Mouse (Mus musculus): ENCODE data around the gene Zbtb43. TPM values are rescaled to one million over a fixed set of nuclear protein-coding genes. Genes with fewer than 3 reads are reported as not detected.

The Zbtb43 gene
- polyA plus RNA-seq, 1 experiment from 2014 or later: 26.0 TPM

- WGBS: 90% methylated on average over 11 of the region's 11 CpGs
- H3K27ac ChIP-seq (ENCODE audit: low read length): no peak overlapping the region
- no peaks in the 10 kb centered on the region for H3K27me3 ChIP-seq (ENCODE audit: control insufficient read depth, insufficient read depth, low read depth, low read length)
- ATAC-seq: no peak
- no peak overlapping the region for H3K4me2 ChIP-seq (ENCODE audit: low read length)
- 0 out of 2 replicates have a peak, but pooled peaks cover 3% of the 10 kb centered on the region for H3K4me1 ChIP-seq (ENCODE audit: control insufficient read depth, insufficient read depth, low read length)
- no peak overlapping the region for H3K9ac ChIP-seq (ENCODE audit: low read depth, low read length)
- no peak overlapping the region for H3K4me3 ChIP-seq (ENCODE audit: low read depth, low read length)
- H3K36me3 ChIP-seq (ENCODE audit: control insufficient read depth, insufficient read depth, low read length): peaks cover 2% of the 10 kb centered on the region; the same call in 1 of the 2 replicates
- H3K9me3 ChIP-seq (replicated peaks; ENCODE audit: control insufficient read depth, low read length, poor library complexity, severe bottlenecking): no peaks in the 10 kb centered on the region
Measured at GRCm38 (mm10) chr2:33451038-33451978, 17.1 kb downstream of the Zbtb43 start.

GRCm38 (mm10) chr2:33449119-33449873, 19.1 kb downstream of the Zbtb43 start:
- no peak overlapping the region for H3K4me2 ChIP-seq (ENCODE audit: low read length)
- no peak overlapping the region for H3K27ac ChIP-seq (ENCODE audit: low read length)
- peaks cover 2% of the 10 kb centered on the region; the same call in 1 of the 2 replicates for H3K36me3 ChIP-seq (ENCODE audit: control insufficient read depth, insufficient read depth, low read length)
- H3K9ac ChIP-seq (ENCODE audit: low read depth, low read length): no peak overlapping the region
- WGBS: 92% methylated on average over 22 of the region's 22 CpGs
- no peaks in the 10 kb centered on the region for H3K9me3 ChIP-seq (replicated peaks; ENCODE audit: control insufficient read depth, low read length, poor library complexity, severe bottlenecking)
- H3K27me3 ChIP-seq (ENCODE audit: control insufficient read depth, insufficient read depth, low read depth, low read length): no peaks in the 10 kb centered on the region
- H3K4me1 ChIP-seq (ENCODE audit: control insufficient read depth, insufficient read depth, low read length): 0 out of 2 replicates have a peak, but pooled peaks cover 3% of the 10 kb centered on the region
- no peak for ATAC-seq
- H3K4me3 ChIP-seq (ENCODE audit: low read depth, low read length): no peak overlapping the region

GRCm38 (mm10) chr2:33446796-33447195, 21.6 kb downstream of the Zbtb43 start:
- H3K9me3 ChIP-seq (replicated peaks; ENCODE audit: control insufficient read depth, low read length, poor library complexity, severe bottlenecking): no peaks in the 10 kb centered on the region
- WGBS: 60% methylated on average over 1 of the region's 1 CpGs
- ATAC-seq: no peak
- peaks cover 2% of the 10 kb centered on the region; the same call in 1 of the 2 replicates for H3K36me3 ChIP-seq (ENCODE audit: control insufficient read depth, insufficient read depth, low read length)
- no peak overlapping the region for H3K9ac ChIP-seq (ENCODE audit: low read depth, low read length)
- H3K4me2 ChIP-seq (ENCODE audit: low read length): no peak overlapping the region
- no peak overlapping the region for H3K27ac ChIP-seq (ENCODE audit: low read length)
- no peaks in the 10 kb centered on the region for H3K27me3 ChIP-seq (ENCODE audit: control insufficient read depth, insufficient read depth, low read depth, low read length)
- no peak overlapping the region for H3K4me3 ChIP-seq (ENCODE audit: low read depth, low read length)
- H3K4me1 ChIP-seq (ENCODE audit: control insufficient read depth, insufficient read depth, low read length): no peaks in the 10 kb centered on the region

GRCm38 (mm10) chr2:33445741-33446140, 22.6 kb downstream of the Zbtb43 start:
- Histone ChIP-seq H3K4me2 (ENCODE audit: low read length) (no peak overlapping the region), H3K36me3 (ENCODE audit: control insufficient read depth, insufficient read depth, low read length) (peaks cover 2% of the 10 kb centered on the region; the same call in 1 of the 2 replicates), H3K4me3 (ENCODE audit: low read depth, low read length) (no peak overlapping the region), H3K4me1 (ENCODE audit: control insufficient read depth, insufficient read depth, low read length) (peaks cover 8% of the 10 kb centered on the region), H3K27ac (ENCODE audit: low read length) (no peak overlapping the region), H3K9me3 (replicated peaks; ENCODE audit: control insufficient read depth, low read length, poor library complexity, severe bottlenecking) (no peaks in the 10 kb centered on the region), H3K9ac (ENCODE audit: low read depth, low read length) (no peak overlapping the region), H3K27me3 (ENCODE audit: control insufficient read depth, insufficient read depth, low read depth, low read length) (no peaks in the 10 kb centered on the region)
- 93% methylated on average over 5 of the region's 5 CpGs for WGBS
- no peak for ATAC-seq

GRCm38 (mm10) chr2:33444862-33445261, 23.5 kb downstream of the Zbtb43 start:
- H3K4me1 ChIP-seq (ENCODE audit: control insufficient read depth, insufficient read depth, low read length): peaks cover 12% of the 10 kb centered on the region

GRCm38 (mm10) chr2:33444358-33444757, 24.0 kb downstream of the Zbtb43 start:
- no peak overlapping the region for H3K4me2 ChIP-seq (ENCODE audit: low read length)
- H3K36me3 ChIP-seq (ENCODE audit: control insufficient read depth, insufficient read depth, low read length): no peaks in the 10 kb centered on the region; the same call in 1 of the 2 replicates
- WGBS: 31% methylated on average over 5 of the region's 5 CpGs
- ATAC-seq: no peak
- H3K9me3 ChIP-seq (replicated peaks; ENCODE audit: control insufficient read depth, low read length, poor library complexity, severe bottlenecking): no peaks in the 10 kb centered on the region
- no peak overlapping the region for H3K9ac ChIP-seq (ENCODE audit: low read depth, low read length)
- no peak overlapping the region for H3K4me3 ChIP-seq (ENCODE audit: low read depth, low read length)
- H3K27me3 ChIP-seq (ENCODE audit: control insufficient read depth, insufficient read depth, low read depth, low read length): no peaks in the 10 kb centered on the region; the same call in 1 of the 2 replicates
- H3K4me1 ChIP-seq (ENCODE audit: control insufficient read depth, insufficient read depth, low read length): peaks cover 15% of the 10 kb centered on the region
- no peak overlapping the region for H3K27ac ChIP-seq (ENCODE audit: low read length)

More at GRCm38 (mm10) chr2:33444862-33445261, 23.5 kb downstream of the Zbtb43 start:
- H3K4me3 ChIP-seq (ENCODE audit: low read depth, low read length): no peak overlapping the region
- H3K4me2 ChIP-seq (ENCODE audit: low read length): no peak overlapping the region
- ATAC-seq: no peak
- H3K9me3 ChIP-seq (replicated peaks; ENCODE audit: control insufficient read depth, low read length, poor library complexity, severe bottlenecking): no peaks in the 10 kb centered on the region
- no peak overlapping the region for H3K27ac ChIP-seq (ENCODE audit: low read length)
- no peaks in the 10 kb centered on the region; the same call in 1 of the 2 replicates for H3K27me3 ChIP-seq (ENCODE audit: control insufficient read depth, insufficient read depth, low read depth, low read length)
- no peak overlapping the region for H3K9ac ChIP-seq (ENCODE audit: low read depth, low read length)
- peaks cover 2% of the 10 kb centered on the region; the same call in 1 of the 2 replicates for H3K36me3 ChIP-seq (ENCODE audit: control insufficient read depth, insufficient read depth, low read length)

- H3K4me2 ChIP-seq (ENCODE audit: low read length): no peak overlapping the region
- no peak for ATAC-seq
- H3K27ac ChIP-seq (ENCODE audit: low read length): no peak overlapping the region
- WGBS: 56% methylated on average over 4 of the region's 4 CpGs
- peaks cover 5% of the 10 kb centered on the region; the same call in 1 of the 2 replicates for H3K27me3 ChIP-seq (ENCODE audit: control insufficient read depth, insufficient read depth, low read depth, low read length)
- H3K4me3 ChIP-seq (ENCODE audit: low read depth, low read length): no peak overlapping the region
- no peaks in the 10 kb centered on the region for H3K36me3 ChIP-seq (ENCODE audit: control insufficient read depth, insufficient read depth, low read length)
- no peak overlapping the region for H3K9ac ChIP-seq (ENCODE audit: low read depth, low read length)
- no peaks in the 10 kb centered on the region for H3K9me3 ChIP-seq (replicated peaks; ENCODE audit: control insufficient read depth, low read length, poor library complexity, severe bottlenecking)
- H3K4me1 ChIP-seq (ENCODE audit: control insufficient read depth, insufficient read depth, low read length): peaks cover 15% of the 10 kb centered on the region
Measured at GRCm38 (mm10) chr2:33442701-33443100, 25.7 kb downstream of the Zbtb43 start.

DNA sequence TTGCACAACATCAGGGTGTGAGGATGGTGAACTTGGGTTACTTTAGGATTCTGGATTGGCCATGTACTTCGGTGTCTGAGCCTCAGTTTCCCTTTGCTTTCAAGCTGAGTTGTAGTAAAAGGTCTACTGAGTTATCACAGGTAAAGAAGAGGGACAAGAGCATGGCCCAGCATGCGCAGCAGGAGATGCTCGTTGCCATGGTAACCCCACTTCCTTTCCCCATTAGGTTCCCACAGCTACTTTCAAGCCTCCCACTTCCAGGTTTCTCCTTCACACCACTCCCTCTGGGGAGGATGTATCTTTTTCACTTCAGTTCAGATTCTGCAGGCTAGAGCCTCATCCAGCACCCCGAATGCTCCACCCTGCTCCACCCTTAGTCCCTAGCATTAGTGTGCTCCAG, 27.5 kb downstream of the Zbtb43 start:
- peaks cover 5% of the 10 kb centered on the region; the same call in 1 of the 2 replicates for H3K27me3 ChIP-seq (ENCODE audit: control insufficient read depth, insufficient read depth, low read depth, low read length)
- 28% methylated on average over 4 of the region's 4 CpGs for WGBS
- 0 out of 2 replicates have a peak overlapping the region, but pooled peaks have one; percentile 37 for H3K27ac ChIP-seq (ENCODE audit: low read length)
- peaks cover 25% of the 10 kb centered on the region for H3K4me1 ChIP-seq (ENCODE audit: control insufficient read depth, insufficient read depth, low read length)
- H3K9ac ChIP-seq (ENCODE audit: low read depth, low read length): no peak overlapping the region
- no peak overlapping the region for H3K4me3 ChIP-seq (ENCODE audit: low read depth, low read length)
- H3K36me3 ChIP-seq (ENCODE audit: control insufficient read depth, insufficient read depth, low read length): no peaks in the 10 kb centered on the region
- no peak overlapping the region for H3K4me2 ChIP-seq (ENCODE audit: low read length)
- peak; percentile 29 for ATAC-seq
- no peaks in the 10 kb centered on the region for H3K9me3 ChIP-seq (replicated peaks; ENCODE audit: control insufficient read depth, low read length, poor library complexity, severe bottlenecking)

All from midbrain, embryonic 16.5 days (tissue).